Mouse (Mus musculus) layer of hippocampus, postnatal 25 days (tissue): ENCODE results near the gene Mybbp1a. TPM values are rescaled to one million over a fixed set of nuclear protein-coding genes. Genes with fewer than 3 reads are reported as not detected.
A peak's percentile ranks its signal among the peaks of the same experiment; 100 is the strongest.

Source experiments
- DNase-seq, 2 experiments: peaks; one replicate each; pipeline ENCODE4 v3.0.0; 2022; ENCODE audit warnings: mixed read lengths in 2 of 2, low spot score in 1 of 2; ENCODE audit errors: extremely low spot score in 1 of 2
- total RNA-seq, 2 experiments: library from RNA; stranded (reverse); gene quantifications; 2 replicates each; pipeline ENCODE4 v1.2.3; 2021

The Mybbp1a gene
- total RNA-seq, 2 experiments from 2014 or later: 48.3 to 54.0 TPM

DNA sequence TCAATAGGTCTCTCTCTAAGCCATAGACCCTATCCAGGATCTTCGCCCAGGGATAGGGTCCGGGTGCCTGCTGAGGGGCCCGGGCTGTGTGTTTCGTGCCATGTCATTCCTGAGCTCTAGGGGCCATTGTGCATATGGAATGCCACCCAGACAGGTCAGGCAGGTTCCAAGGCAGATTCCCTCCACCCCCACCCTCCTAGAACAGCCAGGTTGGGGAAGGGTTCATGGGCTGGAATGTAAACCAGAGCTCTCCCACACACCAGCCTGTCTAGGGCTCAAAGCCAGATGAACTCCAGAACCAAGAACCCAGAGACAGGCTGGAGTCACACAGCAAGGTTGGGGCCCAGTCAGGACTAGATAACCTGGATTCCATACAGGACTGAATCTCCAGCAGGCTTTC lies 32.4 kb downstream of the Mybbp1a start:
- DNase-seq: no peak

DNA sequence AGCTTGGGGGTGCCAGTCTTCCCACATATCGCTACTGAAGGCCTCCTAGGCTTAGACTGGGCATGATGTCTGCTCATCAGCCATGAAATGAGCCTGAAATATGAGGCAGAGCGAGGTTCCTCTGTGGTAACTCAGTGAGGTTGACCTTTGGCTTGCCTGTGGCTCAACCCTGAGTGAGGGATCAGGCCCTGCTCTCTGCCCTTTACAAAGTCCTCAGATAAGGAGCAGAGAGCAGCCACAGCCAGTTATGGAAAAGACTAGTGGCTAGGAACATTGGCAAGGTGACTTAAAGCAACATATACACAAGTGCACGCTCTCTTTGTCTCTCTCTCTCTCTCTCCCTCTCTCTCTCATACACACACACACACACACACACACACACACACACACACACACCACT lies 33.8 kb downstream of the Mybbp1a start:
- DNase-seq: no peak

DNA sequence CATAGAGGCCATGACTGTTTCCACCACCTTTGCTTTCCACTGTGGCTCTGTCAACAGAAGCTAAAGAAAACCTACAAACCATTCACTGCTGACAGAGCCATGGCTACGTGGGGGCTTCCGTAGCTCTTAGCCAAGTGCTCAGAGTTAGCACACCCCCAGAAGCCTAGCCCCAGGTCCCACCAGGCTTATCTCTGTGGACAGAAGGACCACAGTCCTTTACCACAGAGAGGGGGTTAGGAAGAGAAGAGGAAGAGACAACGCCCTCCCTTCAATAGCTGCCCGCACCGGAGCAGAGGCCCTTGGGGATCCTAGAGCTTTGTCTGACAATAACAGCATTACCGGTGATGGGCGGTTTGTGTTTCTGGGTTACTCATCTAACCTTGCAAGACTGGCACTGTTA lies 34.3 kb downstream of the Mybbp1a start:
- DNase-seq: no peak

DNA sequence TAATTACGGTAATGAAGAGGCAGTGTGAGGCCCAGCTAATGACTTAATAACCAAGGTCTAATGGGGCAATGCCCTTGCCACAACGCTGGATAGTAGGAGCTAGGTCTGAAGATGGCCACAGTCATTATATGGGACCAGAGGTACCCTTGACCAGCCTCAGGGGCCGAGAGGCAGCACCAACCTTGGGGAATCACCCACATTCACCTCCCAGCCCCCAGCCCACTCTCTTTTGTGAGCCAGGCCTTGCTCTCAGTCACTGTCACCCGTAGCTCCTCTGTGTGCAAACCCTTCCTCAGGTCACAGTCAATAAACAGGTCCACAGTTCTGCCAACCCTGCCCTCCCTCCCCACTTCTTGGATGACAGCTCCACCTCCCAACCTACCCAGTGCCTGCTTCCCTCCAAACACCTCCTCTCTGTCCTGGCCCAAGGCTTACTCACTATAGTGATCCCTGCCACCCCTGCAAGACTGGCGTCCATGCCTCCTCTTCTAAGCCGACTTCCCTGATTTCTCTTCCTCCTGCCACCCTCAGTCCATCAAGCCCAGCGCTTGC lies 35.0 kb downstream of the Mybbp1a start:
- DNase-seq: no peak

DNA sequence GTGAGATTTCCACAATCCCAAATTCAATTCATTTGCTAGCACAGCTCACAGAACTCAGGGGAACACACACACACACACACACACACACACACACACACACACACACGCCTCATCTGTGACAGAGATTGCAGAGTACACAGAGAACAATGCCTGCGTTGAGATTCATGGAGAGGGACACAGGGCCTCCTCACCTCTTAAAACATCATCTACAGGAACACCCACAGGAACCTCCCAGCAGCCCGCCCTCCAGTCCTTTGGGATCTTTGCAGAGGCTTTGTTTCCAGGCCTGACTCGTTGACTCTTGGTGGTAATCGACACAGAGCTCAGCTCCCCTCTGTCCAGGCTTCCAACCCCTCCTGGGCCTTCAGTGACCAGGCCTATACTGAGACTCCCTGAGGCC lies 36.0 kb downstream of the Mybbp1a start:
- DNase-seq: no peak

DNA sequence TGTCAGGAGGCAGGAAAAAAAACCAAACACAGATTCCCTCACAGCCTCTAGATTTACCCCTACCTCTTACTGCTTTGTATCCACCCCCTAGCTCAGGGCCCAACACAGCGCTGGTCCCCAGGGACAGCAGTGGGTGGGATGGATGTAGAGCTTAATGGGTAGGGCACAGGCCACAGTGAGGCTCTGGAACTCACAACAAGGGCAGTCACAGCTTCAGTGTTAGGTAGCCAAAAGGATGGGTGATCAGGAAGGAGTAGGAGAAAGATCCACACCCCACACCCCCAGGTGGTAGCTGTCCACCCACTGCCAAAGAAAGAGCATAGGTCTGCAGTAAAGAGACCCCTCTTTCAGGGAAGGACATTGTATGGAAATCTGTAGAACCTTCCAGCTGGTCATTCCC lies 36.5 kb downstream of the Mybbp1a start:
- no peak for DNase-seq

DNA sequence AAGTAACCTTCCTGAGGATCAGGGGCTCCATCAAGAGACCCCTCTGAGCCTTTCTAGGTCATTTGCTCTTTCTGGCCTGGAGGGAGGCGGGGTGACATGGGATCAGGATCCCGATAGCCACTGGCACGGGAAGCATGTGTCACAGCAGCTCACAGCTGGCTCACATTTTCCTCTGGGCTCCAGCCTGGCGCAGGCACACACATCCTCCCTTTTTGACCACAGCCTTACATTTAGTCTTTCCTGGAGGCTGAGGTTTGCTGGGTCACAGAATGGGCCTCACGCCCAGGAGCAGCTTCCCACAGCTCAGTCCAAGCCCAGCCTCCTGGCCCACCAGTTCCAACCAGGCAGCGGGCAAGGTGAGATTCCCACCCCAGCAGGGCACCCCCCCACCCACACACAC lies 37.1 kb downstream of the Mybbp1a start:
- no peak for DNase-seq

DNA sequence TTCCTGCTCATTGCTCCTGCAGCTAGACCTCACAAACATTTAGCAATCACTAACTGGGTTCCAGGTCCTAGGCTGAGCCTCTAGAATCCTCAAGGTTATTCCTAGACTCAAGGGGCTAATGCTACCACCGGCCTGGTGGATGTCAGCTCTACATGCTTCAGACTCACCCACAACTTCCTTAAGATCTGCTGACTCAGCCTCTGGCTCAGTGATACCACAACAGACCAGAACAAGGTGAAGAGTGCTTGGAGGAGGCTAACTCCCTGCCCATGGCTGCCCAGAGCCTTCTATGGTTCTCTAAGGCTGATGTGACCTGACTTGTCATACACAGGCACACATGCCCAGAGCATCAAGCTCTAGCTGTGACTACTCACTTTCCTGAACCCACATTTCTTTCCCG lies 38.3 kb downstream of the Mybbp1a start:
- DNase-seq: no peak

DNA sequence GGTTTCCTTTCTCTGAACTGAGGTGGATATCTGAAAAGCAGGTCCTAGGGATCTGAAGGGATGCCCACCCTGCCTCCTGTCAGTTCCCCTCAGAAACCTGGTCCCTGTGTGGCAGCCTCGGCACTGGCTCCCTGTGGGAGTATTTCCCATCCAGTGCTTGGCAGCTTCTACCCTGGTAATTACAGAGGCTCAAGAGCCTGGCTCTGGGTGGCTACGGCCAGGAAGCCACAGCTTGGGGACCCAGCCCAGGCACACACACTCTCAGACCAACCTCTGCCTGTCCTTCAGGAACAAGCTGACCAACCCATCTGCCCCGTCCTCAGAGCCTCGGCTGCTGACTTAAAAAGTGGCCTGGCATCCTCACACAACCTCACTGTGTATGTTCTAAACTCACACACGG lies 40.2 kb downstream of the Mybbp1a start:
- DNase-seq: no peak

- DNase-seq: no peak
Observed at GRCm38 (mm10) chr11:72481952-72482351, 40.8 kb downstream of the Mybbp1a start.

DNA sequence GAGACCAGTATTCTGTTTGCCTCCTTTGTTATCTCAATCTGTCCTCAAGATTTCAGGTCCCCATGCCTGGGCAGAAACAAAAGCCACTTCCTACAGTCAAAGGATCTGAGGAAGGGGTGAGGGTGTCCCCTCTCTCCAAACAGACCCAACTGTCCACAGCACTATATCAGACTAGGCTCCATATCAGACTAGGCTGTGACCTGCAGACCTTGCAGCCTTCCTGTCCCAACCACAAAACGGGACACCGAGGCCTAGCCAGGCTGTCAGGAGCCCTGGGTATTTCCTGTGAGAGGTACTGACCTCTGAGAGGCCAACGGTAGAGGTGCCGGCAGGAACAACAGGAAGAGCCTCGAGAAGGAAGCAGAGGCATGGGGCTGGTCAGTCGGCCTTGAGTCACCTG lies 43.4 kb downstream of the Mybbp1a start:
- DNase-seq: no peak

DNA sequence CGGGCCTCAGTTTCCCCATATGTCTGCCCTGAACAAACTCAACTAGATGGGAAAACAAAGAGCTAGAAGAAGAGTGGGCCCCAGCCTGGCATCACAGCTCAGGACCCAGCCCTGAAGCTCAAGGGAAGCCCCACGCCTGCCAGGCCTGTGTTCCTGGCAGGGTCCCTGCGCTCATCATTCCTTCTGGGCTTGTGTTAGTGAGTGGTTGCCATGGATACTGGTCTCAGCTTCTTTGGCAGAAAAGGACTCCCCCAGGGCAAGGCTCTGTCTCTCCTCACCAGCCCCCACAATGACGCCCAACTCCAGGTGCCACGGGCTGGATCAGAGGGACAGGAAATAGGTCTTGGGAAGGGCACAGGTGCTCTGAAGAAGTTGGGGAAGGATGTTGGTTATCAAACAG lies 44.0 kb downstream of the Mybbp1a start:
- no peak for DNase-seq

- no peak for DNase-seq
Observed at GRCm38 (mm10) chr11:72485960-72486359, 44.8 kb downstream of the Mybbp1a start.

- no peak for DNase-seq
Observed at GRCm38 (mm10) chr11:72487171-72487570, 46.0 kb downstream of the Mybbp1a start.

DNA sequence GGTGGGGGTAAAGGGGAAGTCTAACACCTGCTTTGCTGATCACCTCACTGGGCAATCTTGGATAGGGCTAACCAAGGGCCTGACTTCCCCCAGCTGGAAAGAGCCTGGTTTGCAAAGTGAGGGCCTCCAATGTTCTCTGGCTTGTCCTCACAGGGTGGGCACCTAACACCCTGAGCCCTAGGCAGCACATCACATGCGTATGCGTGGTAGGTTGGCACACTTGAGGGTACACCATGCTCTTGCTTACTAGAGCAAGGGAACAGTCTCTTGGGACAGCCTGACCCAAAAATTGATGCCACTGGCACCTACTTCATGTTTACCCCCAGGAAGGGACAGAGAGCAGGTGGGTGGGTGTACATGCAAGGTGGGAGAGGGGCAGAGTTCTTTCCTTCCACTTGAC lies 46.6 kb downstream of the Mybbp1a start:
- DNase-seq: no peak

GRCm38 (mm10) chr11:72488753-72489271 lies 47.7 kb downstream of the Mybbp1a start:
- DNase-seq: peak; percentile 56 to 63

DNA sequence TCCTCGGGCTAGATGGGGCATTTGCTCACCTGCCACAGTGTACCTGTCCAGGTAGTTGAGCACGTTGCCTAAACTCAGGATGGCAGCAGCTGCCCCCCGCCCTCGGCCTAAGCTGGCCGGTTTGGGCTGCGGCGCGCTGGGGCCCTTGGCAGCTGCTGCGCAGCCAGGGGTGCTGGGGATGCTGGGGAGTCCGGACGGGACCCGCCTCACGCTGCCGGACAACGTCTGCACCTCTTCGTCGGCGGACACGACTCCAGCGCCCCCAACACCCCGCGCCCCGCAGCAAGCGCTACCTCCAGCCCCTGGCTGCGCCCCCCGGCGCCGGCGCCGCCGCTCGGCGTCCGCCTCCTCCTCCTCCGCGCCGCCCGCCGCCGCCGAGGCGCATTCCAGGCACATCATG lies 48.2 kb downstream of the Mybbp1a start:
- DNase-seq: no peak

DNA sequence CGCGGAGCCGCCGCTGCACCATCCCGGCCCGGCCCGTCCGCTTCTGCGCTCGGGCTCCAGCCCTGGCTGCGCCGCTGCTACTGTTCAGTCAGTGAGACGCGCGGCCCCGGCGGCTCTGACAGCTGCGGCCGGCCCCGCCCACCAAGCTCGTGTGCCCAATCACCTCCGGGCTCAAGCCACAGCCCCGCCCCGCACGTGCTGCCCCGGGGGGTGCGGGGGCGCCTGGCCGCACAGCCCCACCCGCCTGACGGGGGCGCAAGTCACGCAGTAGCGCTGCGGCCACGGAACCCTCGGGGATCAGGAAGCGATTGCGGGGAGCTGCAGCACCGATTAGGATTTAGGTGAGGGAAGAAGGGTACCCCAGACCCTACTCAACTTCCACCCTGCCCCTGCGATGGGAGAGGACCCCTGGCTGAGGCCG lies 48.7 kb downstream of the Mybbp1a start, which contains the start of gene Spns2:
Gene Spns2 (minus strand): TSS at position 24 of the 421 bp plus-strand sequence.
- peak; percentile 85 to 90 for DNase-seq

- DNase-seq: no peak
Observed at GRCm38 (mm10) chr11:72491130-72491960, 50.2 kb downstream of the Mybbp1a start.

DNA sequence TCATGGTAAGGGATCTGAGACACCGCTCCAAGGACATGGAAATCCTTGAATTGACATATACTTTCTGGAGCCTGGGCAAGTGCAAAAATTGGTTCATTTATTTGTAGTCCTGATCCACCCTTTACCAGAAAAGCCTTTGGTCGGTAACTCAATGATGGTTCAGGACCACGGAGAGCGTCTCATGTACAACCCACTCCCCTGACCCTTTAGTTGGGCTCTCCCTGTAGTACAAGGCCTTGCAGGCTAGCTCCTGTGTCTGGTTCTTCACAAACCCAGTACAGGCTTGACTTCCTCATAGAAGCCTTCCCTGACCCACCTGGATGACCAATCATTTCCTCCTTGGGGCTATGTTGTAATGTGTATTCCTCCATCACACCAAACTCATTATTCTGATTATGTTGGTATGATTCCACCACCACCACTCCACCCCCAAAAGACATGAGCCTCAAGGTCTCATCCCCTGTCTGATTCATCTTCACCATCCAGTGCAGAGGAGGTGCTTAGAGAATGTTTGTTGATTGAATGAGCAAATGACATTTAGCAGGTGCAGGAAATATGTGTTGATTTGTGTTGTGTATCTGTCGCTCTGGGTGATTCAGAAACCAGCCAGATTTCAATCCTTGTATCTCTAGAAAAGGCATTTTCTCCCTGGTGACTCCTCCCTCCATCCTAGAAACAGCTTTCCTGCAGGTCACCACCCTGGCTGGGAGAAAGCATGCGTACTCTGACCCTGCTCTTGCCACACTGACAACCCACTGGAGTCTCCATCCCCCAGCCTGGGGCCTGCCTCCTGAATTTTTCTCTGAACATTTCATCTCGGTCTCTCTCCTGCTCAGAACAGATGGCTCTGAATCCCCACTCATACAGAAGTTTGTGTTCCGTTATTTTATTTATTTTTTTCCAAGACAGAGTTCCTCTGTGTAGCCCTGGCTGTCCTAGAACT lies 53.2 kb downstream of the Mybbp1a start:
- no peak for DNase-seq

DNA sequence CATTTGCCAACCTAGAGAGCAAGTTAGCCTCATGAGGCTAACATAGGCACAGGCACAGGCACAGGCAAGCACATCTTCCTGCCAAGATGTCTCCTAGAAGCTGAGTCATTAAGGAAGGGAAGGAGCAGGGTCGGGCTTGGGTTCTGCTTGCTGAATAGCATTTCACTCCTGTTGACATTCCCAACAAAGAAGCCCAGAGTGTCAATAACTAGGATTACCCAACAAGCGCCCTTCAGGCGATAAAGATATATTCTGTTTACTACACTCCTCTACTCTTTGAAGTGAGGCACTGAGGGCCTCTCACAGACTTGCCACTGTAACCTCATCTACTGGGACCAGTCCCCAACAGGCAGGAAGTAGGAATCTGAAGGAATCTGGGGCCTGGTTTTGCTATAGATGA lies 54.9 kb downstream of the Mybbp1a start:
- no peak for DNase-seq
